Mouse (Mus musculus): ENCODE measurements around the gene Idh3b.

DNA sequence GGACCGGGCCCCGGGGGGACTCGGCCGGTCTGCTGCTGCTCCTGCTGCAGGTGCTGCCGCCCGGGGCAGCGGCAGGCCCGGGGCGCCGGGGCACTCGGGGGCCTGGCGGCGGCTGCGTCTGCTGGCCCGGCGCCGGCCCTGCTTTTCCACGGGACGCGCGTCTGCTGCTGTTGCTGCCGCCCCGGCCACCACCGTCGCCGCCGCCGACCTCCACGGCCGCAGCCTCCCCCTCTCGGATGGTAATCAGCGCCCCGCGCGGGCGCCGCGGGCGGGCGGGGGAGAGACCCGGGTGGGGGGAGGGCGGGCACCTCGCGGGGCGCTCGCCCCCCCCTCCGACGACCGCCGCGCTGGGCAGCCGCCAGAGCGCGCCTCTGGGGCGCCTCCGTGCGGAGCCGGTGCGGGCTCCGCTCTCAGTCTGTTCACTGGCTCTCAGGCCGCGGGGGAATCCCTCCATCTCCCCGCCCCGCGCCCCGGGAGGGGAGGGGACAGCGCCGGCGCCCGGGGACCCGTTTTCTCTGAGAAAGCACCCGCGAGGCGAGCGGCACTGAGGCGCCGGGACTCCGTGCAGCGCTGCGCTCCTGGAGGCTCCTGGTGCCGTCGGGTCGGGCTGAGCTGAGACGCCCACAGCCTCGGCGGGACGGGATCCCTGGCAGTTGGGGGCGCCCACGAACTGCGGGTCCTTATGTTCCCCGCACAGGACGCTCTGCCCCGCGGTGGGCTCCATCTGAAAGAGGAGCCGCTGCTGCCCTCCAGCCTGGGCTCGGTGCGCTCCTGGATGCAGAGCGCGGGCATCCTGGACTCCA, 11.2 kb upstream of the Idh3b start:
- no peak for TF ChIP-seq CTCF (conservative IDR thresholded peaks at IDR 0.05; ENCODE audit: low read length)
- TF ChIP-seq POU5F1 (IDR thresholded peaks at IDR 0.05; ENCODE audit: borderline replicate concordance, low read length): no peak

Data from E14TG2a.4 (cell line).